Mouse (Mus musculus) left cerebral cortex, postnatal 10 days (tissue): ENCODE measurements at regions not wholly inside any gene's neighbourhood (a gene's known extent, or its start where the extent isn't known, plus 50 kb on each side); places are given as distances from the start of the nearest gene placed in this dataset.

Experiments
- DNase-seq, 2 experiments: peaks; one replicate each; pipeline ENCODE4 v3.0.0; 2021 to 2022; ENCODE audit warnings: low spot score in 2 of 2, mixed read lengths in 1 of 2; ENCODE audit errors: extremely low spot score in 1 of 2
- intact Hi-C: fragments of 180-260 bp; cut with DNase I; formaldehyde crosslinking; loops from one replicate; pipeline ENCODE4 v1.15.1; 2025

GRCm38 (mm10) chr1:13978640-13979039 is 2114.5 kb downstream of the 4930444P10Rik start:
- no peak for DNase-seq
- intact Hi-C loops: no loop called here

- intact Hi-C loops: no loop called here
- DNase-seq: no peak
Measured at GRCm38 (mm10) chr1:13977207-13977606, 2115.9 kb downstream of the 4930444P10Rik start.

- intact Hi-C loops: no loop called here
Measured at GRCm38 (mm10) chr1:13949241-13949640, 2143.9 kb downstream of the 4930444P10Rik start.

GRCm38 (mm10) chr1:13941351-13941750 is 2151.8 kb downstream of the 4930444P10Rik start:
- intact Hi-C loops: no loop called here
- no peak for DNase-seq

More at GRCm38 (mm10) chr1:13949241-13949640, 2143.9 kb downstream of the 4930444P10Rik start:
- DNase-seq: no peak

GRCm38 (mm10) chr1:13938344-13938743 is 2154.8 kb downstream of the 4930444P10Rik start:
- DNase-seq: no peak
- intact Hi-C loops: no loop called here

- intact Hi-C loops: no loop called here
- peak; percentile 14 to 32 for DNase-seq
Measured at GRCm38 (mm10) chr1:13935938-13936491, 2157.1 kb downstream of the 4930444P10Rik start.

- no peak for DNase-seq
- intact Hi-C loops: no loop called here
Measured at GRCm38 (mm10) chr1:13928679-13929078, 2164.4 kb downstream of the 4930444P10Rik start.

- intact Hi-C loops: no loop called here
- no peak for DNase-seq
Measured at GRCm38 (mm10) chr1:13927964-13928363, 2165.2 kb downstream of the 4930444P10Rik start.

GRCm38 (mm10) chr1:13925994-13926393 is 2167.1 kb downstream of the 4930444P10Rik start:
- no peak for DNase-seq
- intact Hi-C loops: no loop called here

GRCm38 (mm10) chr1:13915216-13915615 is 2177.9 kb downstream of the 4930444P10Rik start:
- intact Hi-C loops: no loop called here

GRCm38 (mm10) chr1:13879126-13879525 is 2214.0 kb downstream of the 4930444P10Rik start:
- intact Hi-C loops: no loop called here

More at GRCm38 (mm10) chr1:13915216-13915615, 2177.9 kb downstream of the 4930444P10Rik start:
- DNase-seq: no peak

GRCm38 (mm10) chr1:13873925-13874324 is 2219.2 kb downstream of the 4930444P10Rik start:
- no peak for DNase-seq

More at GRCm38 (mm10) chr1:13879126-13879525, 2214.0 kb downstream of the 4930444P10Rik start:
- DNase-seq: no peak

GRCm38 (mm10) chr1:13872536-13872935 is 2220.6 kb downstream of the 4930444P10Rik start:
- no peak for DNase-seq
- intact Hi-C loops: no loop called here

More at GRCm38 (mm10) chr1:13873925-13874324, 2219.2 kb downstream of the 4930444P10Rik start:
- intact Hi-C loops: no loop called here

- intact Hi-C loops: no loop called here
- DNase-seq: peak in 1 of 2 experiments; percentile 9
Measured at GRCm38 (mm10) chr1:13870631-13871286, 2222.4 kb downstream of the 4930444P10Rik start.

- DNase-seq: no peak
- intact Hi-C loops: no loop called here
Measured at GRCm38 (mm10) chr1:13865713-13866112, 2227.4 kb downstream of the 4930444P10Rik start.

GRCm38 (mm10) chr1:13863712-13864111 is 2229.4 kb downstream of the 4930444P10Rik start:
- intact Hi-C loops: no loop called here
- DNase-seq: no peak

GRCm38 (mm10) chr1:13861070-13861511 is 2232.0 kb downstream of the 4930444P10Rik start:
- no peak for DNase-seq
- intact Hi-C loops: no loop called here

GRCm38 (mm10) chr1:13860469-13860868 is 2232.7 kb downstream of the 4930444P10Rik start:
- intact Hi-C loops: no loop called here
- DNase-seq: no peak

GRCm38 (mm10) chr1:13859723-13860122 is 2233.4 kb downstream of the 4930444P10Rik start:
- intact Hi-C loops: no loop called here
- DNase-seq: no peak

GRCm38 (mm10) chr1:13858371-13859018 is 2234.6 kb downstream of the 4930444P10Rik start:
- intact Hi-C loops: no loop called here
- DNase-seq: no peak
